Mouse (Mus musculus): Measurements from ENCODE around the gene Atxn1. TPM values are rescaled to one million over a fixed set of nuclear protein-coding genes. Genes with fewer than 3 reads are reported as not detected.

The Atxn1 gene
- polyA plus RNA-seq, 1 experiment from 2014 or later = 5.9 TPM

GRCm38 (mm10) chr13:45736241-45736640, 228.6 kb downstream of the Atxn1 start:
- 82% methylated on average over 4 of the region's 4 CpGs for WGBS
- Histone ChIP-seq H3K4me2 (replicated peaks; ENCODE audit: low read depth, low read length) (no peak overlapping the region), H3K27ac (ENCODE audit: low read length) (no peak overlapping the region), H3K27me3 (ENCODE audit: insufficient read depth, low read length) (no peaks in the 10 kb centered on the region), H3K4me1 (ENCODE audit: insufficient read depth, low read length) (no peaks in the 10 kb centered on the region), H3K9me3 (ENCODE audit: low read length) (no peaks in the 10 kb centered on the region), H3K4me3 (ENCODE audit: low read length) (no peak overlapping the region), H3K9ac (replicated peaks; ENCODE audit: low read length) (no peak overlapping the region), H3K36me3 (ENCODE audit: insufficient read depth, low read length) (0 out of 2 replicates have a peak, but pooled peaks cover 2% of the 10 kb centered on the region)
- no peak for ATAC-seq (ENCODE audit: low FRiP score, low TSS enrichment)

- no peak overlapping the region for H3K4me3 ChIP-seq (ENCODE audit: low read length)
- 0 out of 2 replicates have a peak, but pooled peaks cover 2% of the 10 kb centered on the region for H3K36me3 ChIP-seq (ENCODE audit: insufficient read depth, low read length)
- no peaks in the 10 kb centered on the region for H3K9me3 ChIP-seq (ENCODE audit: low read length)
- no peak overlapping the region for H3K9ac ChIP-seq (replicated peaks; ENCODE audit: low read length)
- no peak overlapping the region for H3K27ac ChIP-seq (ENCODE audit: low read length)
- no peak overlapping the region for H3K4me2 ChIP-seq (replicated peaks; ENCODE audit: low read depth, low read length)
- 88% methylated on average over 3 of the region's 3 CpGs for WGBS
- no peak for ATAC-seq (ENCODE audit: low FRiP score, low TSS enrichment)
- no peaks in the 10 kb centered on the region for H3K27me3 ChIP-seq (ENCODE audit: insufficient read depth, low read length)
- no peaks in the 10 kb centered on the region for H3K4me1 ChIP-seq (ENCODE audit: insufficient read depth, low read length)
Measured at GRCm38 (mm10) chr13:45735802-45736201, 229.0 kb downstream of the Atxn1 start.

GRCm38 (mm10) chr13:45734531-45734930, 230.3 kb downstream of the Atxn1 start:
- no peak for ATAC-seq (ENCODE audit: low FRiP score, low TSS enrichment)
- no peak overlapping the region for H3K4me3 ChIP-seq (ENCODE audit: low read length)
- no peaks in the 10 kb centered on the region for H3K4me1 ChIP-seq (ENCODE audit: insufficient read depth, low read length)
- H3K36me3 ChIP-seq (ENCODE audit: insufficient read depth, low read length) = 0 out of 2 replicates have a peak, but pooled peaks cover 2% of the 10 kb centered on the region
- H3K4me2 ChIP-seq (replicated peaks; ENCODE audit: low read depth, low read length) = no peak overlapping the region
- H3K27me3 ChIP-seq (ENCODE audit: insufficient read depth, low read length) = no peaks in the 10 kb centered on the region
- H3K9me3 ChIP-seq (ENCODE audit: low read length) = no peaks in the 10 kb centered on the region
- WGBS = 95% methylated on average over 3 of the region's 3 CpGs
- H3K27ac ChIP-seq (ENCODE audit: low read length) = no peak overlapping the region
- H3K9ac ChIP-seq (replicated peaks; ENCODE audit: low read length) = no peak overlapping the region

GRCm38 (mm10) chr13:45732590-45732989, 232.2 kb downstream of the Atxn1 start:
- ATAC-seq (ENCODE audit: low FRiP score, low TSS enrichment) = no peak
- H3K4me2 ChIP-seq (replicated peaks; ENCODE audit: low read depth, low read length) = no peak overlapping the region
- H3K4me1 ChIP-seq (ENCODE audit: insufficient read depth, low read length) = no peaks in the 10 kb centered on the region
- H3K9ac ChIP-seq (replicated peaks; ENCODE audit: low read length) = no peak overlapping the region
- WGBS = 67% methylated on average over 6 of the region's 6 CpGs
- H3K27me3 ChIP-seq (ENCODE audit: insufficient read depth, low read length) = no peaks in the 10 kb centered on the region
- 0 out of 2 replicates have a peak, but pooled peaks cover 2% of the 10 kb centered on the region for H3K36me3 ChIP-seq (ENCODE audit: insufficient read depth, low read length)
- no peak overlapping the region for H3K27ac ChIP-seq (ENCODE audit: low read length)
- H3K4me3 ChIP-seq (ENCODE audit: low read length) = no peak overlapping the region
- H3K9me3 ChIP-seq (ENCODE audit: low read length) = no peaks in the 10 kb centered on the region

GRCm38 (mm10) chr13:45726917-45727316, 237.9 kb downstream of the Atxn1 start:
- no peak overlapping the region for H3K4me3 ChIP-seq (ENCODE audit: low read length)

GRCm38 (mm10) chr13:45726181-45726580, 238.6 kb downstream of the Atxn1 start:
- H3K4me2 ChIP-seq (replicated peaks; ENCODE audit: low read depth, low read length) = no peak overlapping the region
- H3K27ac ChIP-seq (ENCODE audit: low read length) = no peak overlapping the region
- no peaks in the 10 kb centered on the region for H3K9me3 ChIP-seq (ENCODE audit: low read length)
- H3K4me1 ChIP-seq (ENCODE audit: insufficient read depth, low read length) = no peaks in the 10 kb centered on the region
- H3K36me3 ChIP-seq (ENCODE audit: insufficient read depth, low read length) = no peaks in the 10 kb centered on the region
- WGBS = 78% methylated on average over 6 of the region's 6 CpGs
- no peak overlapping the region for H3K4me3 ChIP-seq (ENCODE audit: low read length)
- ATAC-seq (ENCODE audit: low FRiP score, low TSS enrichment) = no peak
- H3K9ac ChIP-seq (replicated peaks; ENCODE audit: low read length) = no peak overlapping the region
- H3K27me3 ChIP-seq (ENCODE audit: insufficient read depth, low read length) = no peaks in the 10 kb centered on the region

More at GRCm38 (mm10) chr13:45726917-45727316, 237.9 kb downstream of the Atxn1 start:
- Histone ChIP-seq H3K4me1 (ENCODE audit: insufficient read depth, low read length) (no peaks in the 10 kb centered on the region), H3K27me3 (ENCODE audit: insufficient read depth, low read length) (no peaks in the 10 kb centered on the region), H3K27ac (ENCODE audit: low read length) (no peak overlapping the region), H3K36me3 (ENCODE audit: insufficient read depth, low read length) (no peaks in the 10 kb centered on the region), H3K9ac (replicated peaks; ENCODE audit: low read length) (no peak overlapping the region), H3K4me2 (replicated peaks; ENCODE audit: low read depth, low read length) (no peak overlapping the region), H3K9me3 (ENCODE audit: low read length) (no peaks in the 10 kb centered on the region)
- ATAC-seq (ENCODE audit: low FRiP score, low TSS enrichment) = no peak

- WGBS = 71% methylated on average over 14 of the region's 14 CpGs
- H3K36me3 ChIP-seq (ENCODE audit: insufficient read depth, low read length) = no peaks in the 10 kb centered on the region
- no peaks in the 10 kb centered on the region for H3K27me3 ChIP-seq (ENCODE audit: insufficient read depth, low read length)
- no peak overlapping the region for H3K4me3 ChIP-seq (ENCODE audit: low read length)
- H3K9ac ChIP-seq (replicated peaks; ENCODE audit: low read length) = no peak overlapping the region
- ATAC-seq (ENCODE audit: low FRiP score, low TSS enrichment) = no peak
- H3K9me3 ChIP-seq (ENCODE audit: low read length) = no peaks in the 10 kb centered on the region
- H3K4me2 ChIP-seq (replicated peaks; ENCODE audit: low read depth, low read length) = no peak overlapping the region
- no peak overlapping the region for H3K27ac ChIP-seq (ENCODE audit: low read length)
- H3K4me1 ChIP-seq (ENCODE audit: insufficient read depth, low read length) = no peaks in the 10 kb centered on the region
Measured at GRCm38 (mm10) chr13:45724507-45725259, 240.1 kb downstream of the Atxn1 start.

- H3K36me3 ChIP-seq (ENCODE audit: insufficient read depth, low read length) = no peaks in the 10 kb centered on the region
- 82% methylated on average over 5 of the region's 5 CpGs for WGBS
- H3K4me2 ChIP-seq (replicated peaks; ENCODE audit: low read depth, low read length) = no peak overlapping the region
- ATAC-seq (ENCODE audit: low FRiP score, low TSS enrichment) = no peak
- H3K27ac ChIP-seq (ENCODE audit: low read length) = no peak overlapping the region
- no peak overlapping the region for H3K9ac ChIP-seq (replicated peaks; ENCODE audit: low read length)
- H3K9me3 ChIP-seq (ENCODE audit: low read length) = no peaks in the 10 kb centered on the region
- H3K27me3 ChIP-seq (ENCODE audit: insufficient read depth, low read length) = no peaks in the 10 kb centered on the region
- H3K4me1 ChIP-seq (ENCODE audit: insufficient read depth, low read length) = 0 out of 2 replicates have a peak, but pooled peaks cover 3% of the 10 kb centered on the region
- no peak overlapping the region for H3K4me3 ChIP-seq (ENCODE audit: low read length)
Measured at GRCm38 (mm10) chr13:45722885-45723284, 241.9 kb downstream of the Atxn1 start.

- WGBS = 52% methylated on average over 8 of the region's 8 CpGs
- Histone ChIP-seq H3K4me3 (ENCODE audit: low read length) (no peak overlapping the region), H3K9ac (replicated peaks; ENCODE audit: low read length) (no peak overlapping the region), H3K4me2 (replicated peaks; ENCODE audit: low read depth, low read length) (no peak overlapping the region), H3K27ac (ENCODE audit: low read length) (0 out of 2 replicates have a peak overlapping the region, but pooled peaks have one; percentile 41), H3K36me3 (ENCODE audit: insufficient read depth, low read length) (no peaks in the 10 kb centered on the region), H3K27me3 (ENCODE audit: insufficient read depth, low read length) (no peaks in the 10 kb centered on the region), H3K4me1 (ENCODE audit: insufficient read depth, low read length) (0 out of 2 replicates have a peak, but pooled peaks cover 3% of the 10 kb centered on the region), H3K9me3 (ENCODE audit: low read length) (no peaks in the 10 kb centered on the region)
- ATAC-seq (ENCODE audit: low FRiP score, low TSS enrichment) = peak; percentile 31; the same call in 1 of the 2 replicates
Measured at GRCm38 (mm10) chr13:45721621-45722020, 243.2 kb downstream of the Atxn1 start.

- 0 out of 2 replicates have a peak, but pooled peaks cover 3% of the 10 kb centered on the region for H3K4me1 ChIP-seq (ENCODE audit: insufficient read depth, low read length)
- ATAC-seq (ENCODE audit: low FRiP score, low TSS enrichment) = no peak
- H3K9ac ChIP-seq (replicated peaks; ENCODE audit: low read length) = no peak overlapping the region
- no peaks in the 10 kb centered on the region for H3K36me3 ChIP-seq (ENCODE audit: insufficient read depth, low read length)
- H3K4me2 ChIP-seq (replicated peaks; ENCODE audit: low read depth, low read length) = no peak overlapping the region
- H3K27me3 ChIP-seq (ENCODE audit: insufficient read depth, low read length) = no peaks in the 10 kb centered on the region
- no peaks in the 10 kb centered on the region for H3K9me3 ChIP-seq (ENCODE audit: low read length)
- 51% methylated on average over 3 of the region's 3 CpGs for WGBS
- H3K27ac ChIP-seq (ENCODE audit: low read length) = no peak overlapping the region
- H3K4me3 ChIP-seq (ENCODE audit: low read length) = no peak overlapping the region
Measured at GRCm38 (mm10) chr13:45718850-45719249, 246.0 kb downstream of the Atxn1 start.
